Mouse (Mus musculus): ENCODE results near the gene Gmeb1. TPM values are rescaled to one million over a fixed set of nuclear protein-coding genes. Genes with fewer than 3 reads are reported as not detected.

The Gmeb1 gene
- 3.7 and 24.2 TPM in 2 replicates for polyA plus RNA-seq (2012; ENCODE audit: low replicate concordance)

DNA sequence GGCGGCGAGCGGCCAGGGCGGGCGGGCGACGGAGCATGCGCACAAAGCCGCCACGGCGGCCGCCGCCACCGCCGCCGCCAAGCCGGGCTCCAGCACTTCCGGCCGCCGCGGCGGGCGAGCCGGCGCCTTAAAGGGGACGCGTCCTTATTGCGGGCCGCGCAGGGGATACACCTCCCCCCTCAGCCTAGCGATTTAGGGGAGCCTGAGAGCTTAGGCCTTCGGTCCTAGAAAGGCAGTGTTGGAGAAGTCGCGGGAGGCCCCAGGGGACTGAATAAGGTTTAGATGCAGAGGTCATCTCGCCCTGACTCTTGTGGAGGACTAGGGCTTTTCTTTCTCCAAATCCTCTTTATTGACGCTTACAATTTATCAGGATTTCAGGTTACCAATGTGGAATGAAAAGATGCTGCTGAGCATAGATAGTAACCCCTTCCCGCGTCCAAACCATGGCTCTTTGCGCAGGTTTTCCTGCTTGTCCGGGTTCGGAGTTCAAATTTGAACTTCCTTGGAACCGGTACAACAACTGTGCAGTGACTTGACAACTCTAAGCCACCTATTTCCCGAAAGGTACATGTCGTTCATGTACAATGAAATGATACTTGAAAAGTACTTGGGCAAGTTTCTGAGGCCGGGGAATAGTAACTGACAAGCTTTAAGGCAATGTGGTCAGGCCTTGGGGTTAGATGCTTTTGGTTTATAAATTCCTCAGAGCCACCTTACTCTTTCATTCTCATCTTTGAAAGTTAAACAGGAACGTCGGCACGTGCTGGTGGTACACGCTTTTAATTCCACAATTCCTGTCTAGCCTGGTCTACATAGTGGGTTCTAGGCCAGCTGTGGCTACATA is at the start of gene Gmeb1:
Gene Gmeb1 (minus strand): TSS at position 89 of the 844 bp plus-strand sequence.

DNA sequence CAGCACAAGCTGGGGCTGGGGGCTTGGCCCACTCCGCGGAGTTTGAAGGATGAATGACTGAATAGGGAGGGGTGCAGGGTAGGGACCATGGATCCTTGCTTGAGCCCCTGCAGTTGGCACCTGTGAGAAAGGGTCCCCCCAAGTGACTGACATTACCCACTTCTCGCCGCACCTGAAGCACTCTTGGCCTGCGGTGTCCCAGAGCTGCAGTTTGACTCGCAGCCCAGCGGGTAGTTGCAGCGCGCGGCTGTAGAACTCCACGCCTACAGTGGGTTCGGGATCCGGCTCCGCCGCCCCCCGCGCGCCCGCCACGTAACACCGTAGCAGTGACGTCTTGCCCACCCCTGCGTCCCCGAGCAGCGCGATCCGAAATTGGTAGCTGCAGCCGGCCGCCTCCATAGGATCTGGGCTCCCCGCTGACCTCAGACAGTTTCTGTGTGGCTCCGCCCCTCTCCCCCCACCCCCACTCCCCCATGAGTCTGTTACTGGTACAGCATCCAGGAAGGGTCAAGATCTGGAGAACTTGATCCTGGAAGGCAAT is 41.6 kb upstream of the Gmeb1 start, which contains the start of gene Rab42:
Gene Rab42 (minus strand): TSS at position 447 of the 541 bp plus-strand sequence.

DNA sequence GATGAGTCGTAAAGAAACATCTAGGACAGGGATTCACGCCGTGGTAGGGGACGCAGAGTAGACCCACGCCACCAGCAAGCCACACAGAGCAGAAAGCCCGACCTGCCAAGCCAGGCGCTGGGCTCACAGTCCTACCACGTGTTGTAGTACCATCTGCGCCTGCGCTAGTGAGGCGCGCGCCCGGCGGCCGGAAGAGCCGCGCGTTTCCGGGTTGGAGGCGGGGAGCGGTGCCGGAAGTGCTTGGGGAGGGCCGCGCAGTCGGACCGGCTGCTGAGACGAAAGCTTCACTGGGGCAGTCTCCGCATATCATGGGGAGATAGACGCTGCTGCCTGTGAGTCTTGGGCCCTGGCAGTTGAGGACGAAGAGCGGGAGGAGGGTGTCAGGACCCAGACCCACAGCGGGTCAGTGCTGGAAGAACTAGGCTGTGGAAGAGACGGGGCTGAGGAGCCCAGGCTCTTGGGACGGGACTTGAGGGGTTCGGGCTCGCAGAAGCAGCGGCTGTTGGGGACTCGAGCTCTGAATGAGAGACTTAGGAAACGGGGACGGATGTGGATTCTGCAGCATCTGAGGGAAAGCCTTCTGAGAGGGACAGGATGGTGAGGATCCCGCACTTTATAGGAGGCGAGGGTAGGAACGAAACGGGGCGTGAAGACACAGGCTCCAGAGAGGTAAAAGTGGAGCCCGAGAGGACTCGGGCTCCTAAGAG is 12.9 kb upstream of the Gmeb1 start, which contains the start of gene Taf12:
Gene Taf12 (plus strand): TSS at position 220 of the 707 bp plus-strand sequence.

DNA sequence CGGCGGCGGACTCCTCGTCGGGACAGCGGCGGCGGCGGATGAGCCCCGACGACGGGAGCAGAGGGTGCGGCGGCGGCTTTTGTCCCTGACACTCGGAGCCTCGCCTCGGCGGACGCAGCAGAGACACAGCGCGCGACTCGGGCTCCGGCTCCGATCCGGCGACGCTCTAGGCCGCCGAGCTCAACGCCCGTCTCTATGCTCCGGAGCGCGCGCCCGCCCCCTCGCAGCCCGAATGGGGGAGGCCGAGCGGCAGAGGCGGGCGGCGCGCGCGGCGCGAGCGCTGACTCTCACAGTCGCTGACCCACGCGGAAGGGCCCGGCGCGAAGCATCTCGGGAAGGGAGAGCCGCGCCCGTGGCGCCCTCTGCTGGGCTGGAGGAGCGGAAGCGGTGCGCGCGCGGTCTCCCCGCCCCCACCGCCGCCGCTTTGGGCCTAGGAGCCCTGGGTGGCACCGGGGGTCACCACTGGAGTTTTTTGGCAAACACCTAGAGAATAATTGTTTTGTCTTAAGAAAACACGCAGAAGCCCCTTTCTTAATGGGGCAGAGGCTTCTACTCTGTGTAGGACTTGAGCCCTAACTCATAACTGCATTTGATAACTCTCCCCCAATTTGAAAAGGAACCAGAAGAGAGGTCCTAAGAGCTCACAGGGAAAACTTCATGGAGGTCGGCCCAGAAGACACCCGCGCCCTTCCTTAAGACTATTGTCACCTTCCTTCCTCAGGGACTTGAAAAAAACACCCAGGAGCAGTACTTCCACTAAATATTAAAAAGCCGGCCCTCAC is 49.3 kb downstream of the Gmeb1 start, which contains the start of gene Ythdf2:
Gene Ythdf2 (minus strand): TSS at position 351 of the 782 bp plus-strand sequence.

Other genes starting within 250 kb of the Gmeb1 start
- 0.10 and 0.44 TPM in 2 replicates for gene Gm10300, start 186.9 kb downstream of the Gmeb1 start, polyA plus RNA-seq (2012; ENCODE audit: low replicate concordance)
- 86.5 and 149 TPM in 2 replicates for gene Epb41, start 186.3 kb downstream of the Gmeb1 start, polyA plus RNA-seq (2012; ENCODE audit: low replicate concordance)
- gene Oprd1, start 117.1 kb downstream of the Gmeb1 start, polyA plus RNA-seq (2012; ENCODE audit: low replicate concordance), result 0.07 TPM in 1 of 2 replicates, not detected in the other
- 33.1 and 37.9 TPM in 2 replicates for gene Ythdf2, start 49.3 kb downstream of the Gmeb1 start, polyA plus RNA-seq (2012; ENCODE audit: low replicate concordance)
- gene Taf12, start 12.8 kb upstream of the Gmeb1 start, polyA plus RNA-seq (2012; ENCODE audit: low replicate concordance), result 3.0 and 35.0 TPM in 2 replicates
- 0.25 TPM in 1 of 2 replicates, not detected in the other for gene Rab42, start 41.8 kb upstream of the Gmeb1 start, polyA plus RNA-seq (2012; ENCODE audit: low replicate concordance)
- 26.3 and 48.2 TPM in 2 replicates for gene Trnau1ap, start 67.9 kb upstream of the Gmeb1 start, polyA plus RNA-seq (2012; ENCODE audit: low replicate concordance)
- gene Rcc1, start 92.0 kb upstream of the Gmeb1 start, polyA plus RNA-seq (2012; ENCODE audit: low replicate concordance), result 33.3 and 64.5 TPM in 2 replicates
- gene Phactr4, start 160.9 kb upstream of the Gmeb1 start, polyA plus RNA-seq (2012; ENCODE audit: low replicate concordance), result 17.0 and 19.6 TPM in 2 replicates
- 5.3 and 6.9 TPM in 2 replicates for gene Med18, start 202.3 kb upstream of the Gmeb1 start, polyA plus RNA-seq (2012; ENCODE audit: low replicate concordance)
- gene Sesn2, start 248.9 kb upstream of the Gmeb1 start, polyA plus RNA-seq (2012; ENCODE audit: low replicate concordance), result 22.5 and 55.6 TPM in 2 replicates